Mouse (Mus musculus) MEL (cell line): ENCODE data around the gene Adgrg2.

Experiments
- CHD2 ChIP-seq: IDR thresholded peaks from 2 replicates; pipeline ENCODE4 v1.6.1; 2011; ENCODE audit warnings: low read length, improper control_type of control experiment
- EP300 ChIP-seq, 2 experiments: IDR thresholded peaks; 2 replicates each; pipeline ENCODE4 v1.6.1; 2011; ENCODE audit warnings: improper control_type of control experiment in 2 of 2, low read length in 2 of 2, low read depth in 1 of 2, mild to moderate bottlenecking in 1 of 2
- POLR2A ChIP-seq, 2 experiments: IDR thresholded peaks; 2 replicates each; pipeline ENCODE4 v1.6.1; 2011 to 2012; ENCODE audit warnings: low read length in 2 of 2, mild to moderate bottlenecking in 2 of 2, control low read depth in 1 of 2, improper control_type of control experiment in 1 of 2, low read depth in 1 of 2, moderate library complexity in 1 of 2; ENCODE audit not compliant: control insufficient read depth in 1 of 2, insufficient read depth in 1 of 2, poor library complexity in 1 of 2
- SIN3A ChIP-seq: IDR thresholded peaks from 2 replicates; pipeline ENCODE4 v1.6.1; 2012; ENCODE audit warnings: low read length, improper control_type of control experiment, inconsistent platforms
- USF2 ChIP-seq, 2 experiments: IDR thresholded peaks; 2 replicates each; pipeline ENCODE4 v1.6.1; 2011 to 2012; ENCODE audit warnings: improper control_type of control experiment in 2 of 2, low read length in 2 of 2, borderline replicate concordance in 1 of 2, inconsistent platforms in 1 of 2, low read depth in 1 of 2, mild to moderate bottlenecking in 1 of 2; ENCODE audit not compliant: insufficient read depth in 1 of 2
- ZNF384 ChIP-seq: IDR thresholded peaks from 2 replicates; pipeline ENCODE4 v1.6.1; 2012; ENCODE audit warnings: low read depth, mild to moderate bottlenecking, inconsistent platforms, low read length, improper control_type of control experiment

- no peak for TF ChIP-seq POLR2A (IDR thresholded peaks at IDR 0.05; ENCODE audit: control insufficient read depth in 1 of 2, insufficient read depth in 1 of 2, low read depth in 1 of 2, low read length in 2 of 2, poor library complexity in 1 of 2)
- TF ChIP-seq ZNF384, result no peak
- no peak for TF ChIP-seq USF2 (IDR thresholded peaks at IDR 0.05; ENCODE audit: borderline replicate concordance in 1 of 2, insufficient read depth in 1 of 2, low read depth in 1 of 2, low read length in 2 of 2)
- no peak for TF ChIP-seq CHD2
- TF ChIP-seq EP300 (IDR thresholded peaks at IDR 0.05; ENCODE audit: low read depth in 1 of 2, low read length in 2 of 2), result no peak
- TF ChIP-seq SIN3A, result no peak
These were observed 38.4 kb upstream of the Adgrg2 start for GRCm38 (mm10) chrX:160351967-160352677.
